Mouse (Mus musculus): ENCODE results near the gene E330009J07Rik. TPM values are rescaled to one million over a fixed set of nuclear protein-coding genes. Genes with fewer than 3 reads are reported as not detected.

The E330009J07Rik gene
- total RNA-seq, 1 experiment from 2014 or later: 9.0 TPM

DNA sequence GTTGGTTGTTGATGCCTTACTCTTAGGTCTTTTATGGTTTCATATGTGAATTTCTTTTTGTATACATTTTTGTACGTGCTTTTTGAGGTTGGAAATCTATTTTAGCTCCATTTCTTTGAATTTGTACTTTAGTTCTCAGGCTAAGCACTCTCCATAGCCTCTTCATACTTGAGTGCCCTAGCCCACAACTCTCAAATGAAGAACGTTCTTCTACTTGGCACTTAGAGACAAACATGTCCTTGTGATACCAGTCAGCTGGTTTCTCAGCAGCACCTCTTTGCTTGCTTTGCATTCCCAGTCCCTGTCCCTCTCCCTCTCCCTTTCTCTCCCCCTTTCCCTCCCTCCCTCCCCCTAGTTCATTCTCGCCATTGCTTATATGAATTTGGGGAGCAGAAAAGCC, 55.8 kb downstream of the E330009J07Rik start:
- ATAC-seq (replicated peaks; ENCODE audit: insufficient number of reproducible peaks, low FRiP score, low TSS enrichment, poor library complexity, severe bottlenecking): no peak

DNA sequence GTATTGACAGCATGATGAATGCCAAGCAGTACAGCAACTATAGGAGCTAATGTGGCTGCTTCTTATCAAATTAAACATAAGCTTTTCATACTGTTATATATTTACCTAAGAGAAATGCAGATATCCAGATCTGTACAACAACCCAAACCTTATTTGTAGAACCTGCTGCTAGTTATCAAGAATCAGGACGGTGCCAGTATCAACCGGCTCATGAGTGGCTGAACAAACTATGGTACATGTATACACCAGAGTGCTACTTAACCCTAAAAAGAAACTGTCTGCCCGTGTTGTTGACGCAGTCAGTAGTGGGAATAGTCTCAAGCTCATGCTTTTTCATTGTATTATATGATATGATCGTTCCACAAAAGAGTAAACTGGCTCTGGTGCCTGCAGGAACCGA, 64.9 kb downstream of the E330009J07Rik start:
- no peak for ATAC-seq (replicated peaks; ENCODE audit: insufficient number of reproducible peaks, low FRiP score, low TSS enrichment, poor library complexity, severe bottlenecking)

DNA sequence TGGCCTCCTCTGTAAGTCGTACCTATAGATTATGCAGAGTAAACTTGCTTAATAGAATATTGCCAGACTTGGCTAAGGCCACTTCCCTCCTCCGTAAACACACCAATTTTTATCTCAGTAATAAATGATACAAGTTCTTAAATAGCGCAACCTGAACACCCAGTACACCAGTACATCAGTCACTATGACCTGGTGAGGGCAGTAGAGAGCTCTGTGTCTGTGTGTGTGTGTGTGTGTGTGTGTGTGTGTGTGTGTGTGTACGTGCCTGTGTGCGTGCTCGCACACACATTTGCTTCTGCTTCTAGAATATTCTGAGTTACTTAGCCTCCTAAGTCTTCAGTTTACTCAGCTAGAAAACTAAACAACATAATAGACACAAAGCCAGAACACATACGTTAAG, 82.6 kb downstream of the E330009J07Rik start:
- ATAC-seq (replicated peaks; ENCODE audit: insufficient number of reproducible peaks, low FRiP score, low TSS enrichment, poor library complexity, severe bottlenecking): no peak

Other genes starting within 250 kb of the E330009J07Rik start
- 12.5 to 16.8 TPM (median 12.7 TPM) in 3 replicates for gene Agk, start 111.0 kb downstream of the E330009J07Rik start, total RNA-seq (2017)
- 0.19 TPM in 1 of 3 replicates, not detected in the others for gene Wee2, start 3.0 kb upstream of the E330009J07Rik start, total RNA-seq (2017)
- 42.9 to 67.8 TPM (median 47.2 TPM) in 3 replicates for gene Ssbp1, start 35.2 kb upstream of the E330009J07Rik start, total RNA-seq (2017)
- not detected in 3 replicates for gene Tas2r137, start 55.1 kb upstream of the E330009J07Rik start, total RNA-seq (2017)
- not detected in 3 replicates for gene Tas2r108, start 57.4 kb upstream of the E330009J07Rik start, total RNA-seq (2017)
- not detected in 3 replicates for gene Prss37, start 83.4 kb upstream of the E330009J07Rik start, total RNA-seq (2017)
- gene Olfr461, start 118.9 kb upstream of the E330009J07Rik start, total RNA-seq (2017): not detected in 3 replicates
- gene Olfr460, start 133.4 kb upstream of the E330009J07Rik start, total RNA-seq (2017): 0.57 TPM in 1 of 3 replicates, not detected in the others
- 0.19 to 1.5 TPM (median 0.67 TPM) in 3 replicates for gene Clec5a, start 149.7 kb upstream of the E330009J07Rik start, total RNA-seq (2017)
- not detected in 3 replicates for gene Tas2r138, start 177.2 kb upstream of the E330009J07Rik start, total RNA-seq (2017)
- gene Mgam, start 192.7 kb upstream of the E330009J07Rik start, total RNA-seq (2017): not detected in 3 replicates